Mouse (Mus musculus) olfactory bulb, adult 2 months (tissue): Measurements from ENCODE around the gene Klk1b4.

ENCODE experiments used
- CTCF ChIP-seq: fragments of 200-500 bp; IDR thresholded peaks from 2 replicates; pipeline ENCODE4 v1.5.1; 2012; ENCODE audit warnings: low read depth, mild to moderate bottlenecking, low read length, moderate library complexity; ENCODE audit not compliant: insufficient read depth
- POLR2A ChIP-seq: fragments of 200-500 bp; IDR thresholded peaks from 2 replicates; pipeline ENCODE4 v1.6.1; 2012; ENCODE audit warnings: mild to moderate bottlenecking, low read depth, low read length, moderate library complexity; ENCODE audit not compliant: insufficient read depth

DNA sequence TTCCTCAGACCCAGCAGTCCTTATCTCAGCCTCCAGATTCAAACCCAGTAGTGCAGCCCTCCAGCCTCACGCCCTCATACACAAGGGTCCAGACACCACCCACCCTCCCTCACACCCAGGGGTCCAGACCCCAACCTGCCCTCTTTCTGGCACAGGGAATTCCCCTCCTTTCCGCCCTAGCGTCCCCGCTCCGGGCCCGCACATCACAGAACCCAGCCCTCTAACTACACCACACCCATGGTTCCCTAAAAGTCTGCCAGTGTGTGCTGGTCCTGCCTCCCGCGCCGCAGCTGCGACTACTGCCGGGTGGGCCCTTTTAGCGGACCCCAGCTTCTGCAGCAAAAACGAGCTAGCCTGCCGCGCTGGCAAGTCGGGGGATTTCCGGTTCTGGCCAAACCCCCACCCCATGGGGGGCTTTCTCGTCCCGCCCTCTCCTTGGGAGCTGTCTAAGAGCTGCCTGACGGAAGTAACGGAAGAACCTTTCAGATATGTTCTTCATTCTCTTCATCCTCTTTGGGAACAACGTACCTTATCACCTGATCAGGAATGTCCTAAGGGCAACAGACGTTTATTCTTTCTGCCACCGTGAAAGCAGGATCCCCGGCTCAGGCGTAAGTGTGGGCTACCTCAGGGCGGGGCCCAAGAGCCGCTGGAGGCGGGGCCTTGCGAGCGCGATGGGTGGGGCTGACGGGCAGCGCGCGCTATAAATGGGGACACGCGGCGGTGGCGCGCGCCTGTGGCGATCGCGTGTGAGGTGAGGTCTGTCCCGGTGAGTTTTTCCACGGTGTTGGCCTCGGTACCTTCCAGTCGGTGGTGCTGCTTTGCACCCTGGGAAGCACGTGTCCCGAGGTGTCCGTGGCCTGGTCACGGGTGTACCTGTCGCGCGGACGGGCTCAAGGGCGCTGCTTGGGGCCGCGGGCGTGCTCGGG, 39.1 kb downstream of the Klk1b4 start, which contains the start of the genes 1700028J19Rik and 2410002F23Rik:
- TF ChIP-seq CTCF = peak; percentile 8; the same call in 1 of the 2 replicates
- peak; percentile 98 for TF ChIP-seq POLR2A
